Mouse (Mus musculus): ENCODE measurements at regions not wholly inside any gene's neighbourhood (a gene's known extent, or its start where the extent isn't known, plus 50 kb on each side); places are given as distances from the start of the nearest gene placed in this dataset.
A peak's percentile ranks its signal among the peaks of the same experiment; 100 is the strongest.

- ATAC-seq (ENCODE audit: insufficient number of reproducible peaks, low FRiP score, low TSS enrichment) = no peak
Measured at GRCm38 (mm10) chr15:50942429-50942828, 2942.3 kb upstream of the Gm7489 start.

GRCm38 (mm10) chr15:50944976-50945375, 2939.7 kb upstream of the Gm7489 start:
- no peak for ATAC-seq (ENCODE audit: insufficient number of reproducible peaks, low FRiP score, low TSS enrichment)

- no peak for ATAC-seq (ENCODE audit: insufficient number of reproducible peaks, low FRiP score, low TSS enrichment)
Measured at GRCm38 (mm10) chr15:50959109-50959508, 2925.6 kb upstream of the Gm7489 start.

GRCm38 (mm10) chr15:50963606-50964005, 2921.1 kb upstream of the Gm7489 start:
- ATAC-seq (ENCODE audit: insufficient number of reproducible peaks, low FRiP score, low TSS enrichment) = no peak

GRCm38 (mm10) chr15:50964236-50964635, 2920.5 kb upstream of the Gm7489 start:
- ATAC-seq (ENCODE audit: insufficient number of reproducible peaks, low FRiP score, low TSS enrichment) = no peak

GRCm38 (mm10) chr15:50967176-50967575, 2917.5 kb upstream of the Gm7489 start:
- ATAC-seq (ENCODE audit: insufficient number of reproducible peaks, low FRiP score, low TSS enrichment) = no peak

- ATAC-seq (ENCODE audit: insufficient number of reproducible peaks, low FRiP score, low TSS enrichment) = no peak
Measured at GRCm38 (mm10) chr15:50970637-50971036, 2914.1 kb upstream of the Gm7489 start.

GRCm38 (mm10) chr15:50972593-50972992, 2912.1 kb upstream of the Gm7489 start:
- ATAC-seq (ENCODE audit: insufficient number of reproducible peaks, low FRiP score, low TSS enrichment) = no peak

- ATAC-seq (ENCODE audit: insufficient number of reproducible peaks, low FRiP score, low TSS enrichment) = no peak
Measured at GRCm38 (mm10) chr15:50974002-50974754, 2910.5 kb upstream of the Gm7489 start.

GRCm38 (mm10) chr15:50989457-50989856, 2895.2 kb upstream of the Gm7489 start:
- no peak for ATAC-seq (ENCODE audit: insufficient number of reproducible peaks, low FRiP score, low TSS enrichment)

GRCm38 (mm10) chr15:50991667-50992066, 2893.0 kb upstream of the Gm7489 start:
- ATAC-seq (ENCODE audit: insufficient number of reproducible peaks, low FRiP score, low TSS enrichment) = no peak

GRCm38 (mm10) chr15:50992246-50992645, 2892.5 kb upstream of the Gm7489 start:
- ATAC-seq (ENCODE audit: insufficient number of reproducible peaks, low FRiP score, low TSS enrichment) = no peak

- no peak for ATAC-seq (ENCODE audit: insufficient number of reproducible peaks, low FRiP score, low TSS enrichment)
Measured at GRCm38 (mm10) chr15:50993121-50993520, 2891.6 kb upstream of the Gm7489 start.

- ATAC-seq (ENCODE audit: insufficient number of reproducible peaks, low FRiP score, low TSS enrichment) = no peak
Measured at GRCm38 (mm10) chr15:50995688-50996087, 2889.0 kb upstream of the Gm7489 start.

GRCm38 (mm10) chr15:50996296-50996695, 2888.4 kb upstream of the Gm7489 start:
- ATAC-seq (ENCODE audit: insufficient number of reproducible peaks, low FRiP score, low TSS enrichment) = no peak

GRCm38 (mm10) chr15:50997209-50997763, 2887.4 kb upstream of the Gm7489 start:
- ATAC-seq (ENCODE audit: insufficient number of reproducible peaks, low FRiP score, low TSS enrichment) = peak; percentile 83

GRCm38 (mm10) chr15:51038968-51039367, 2845.7 kb upstream of the Gm7489 start:
- no peak for ATAC-seq (ENCODE audit: insufficient number of reproducible peaks, low FRiP score, low TSS enrichment)

- no peak for ATAC-seq (ENCODE audit: insufficient number of reproducible peaks, low FRiP score, low TSS enrichment)
Measured at GRCm38 (mm10) chr15:51070538-51070937, 2814.2 kb upstream of the Gm7489 start.

- no peak for ATAC-seq (ENCODE audit: insufficient number of reproducible peaks, low FRiP score, low TSS enrichment)
Measured at GRCm38 (mm10) chr15:51071132-51071656, 2813.5 kb upstream of the Gm7489 start.

- no peak for ATAC-seq (ENCODE audit: insufficient number of reproducible peaks, low FRiP score, low TSS enrichment)
Measured at GRCm38 (mm10) chr15:51073678-51074077, 2811.0 kb upstream of the Gm7489 start.

- no peak for ATAC-seq (ENCODE audit: insufficient number of reproducible peaks, low FRiP score, low TSS enrichment)
Measured at GRCm38 (mm10) chr15:51074196-51074595, 2810.5 kb upstream of the Gm7489 start.

Data from cerebellum, adult (tissue).